In the genomic region with DNA sequence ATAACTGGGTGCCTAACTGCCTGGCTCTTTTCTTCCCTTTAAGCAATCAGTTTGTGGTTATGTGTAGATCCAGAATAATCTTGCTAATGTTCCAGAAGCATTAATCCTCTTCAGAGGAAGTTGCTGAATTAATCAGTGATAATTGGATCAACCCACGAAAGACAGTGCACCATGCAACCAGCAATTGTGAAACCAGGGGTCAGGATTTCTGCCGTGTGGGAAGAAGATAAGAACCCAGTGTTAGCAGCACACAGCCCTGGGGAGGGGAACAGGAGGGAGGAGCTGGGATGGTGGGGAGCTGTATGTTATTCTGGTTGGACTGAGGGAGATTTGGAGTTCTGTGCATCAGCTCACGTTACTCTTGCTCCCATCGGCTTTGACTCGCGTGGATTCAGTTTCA, we compare ENCODE assay signal across 24 mouse cellular contexts.
DNase-seq lines count a peak whose midpoint lies in the region; ATAC-seq lines count a peak whose summit lies in the region.
"Had no signal": no experiment of that assay in that cellular context is flagged by ENCODE, and none has a peak within 500 bp of the region (broad histone marks: within the 10 kb centered on the region; RNA-seq: fewer than 3 reads in every experiment).

No protein-coding gene starts in this region.

- no peak overlapping the region for H3K9ac ChIP-seq in embryonic facial prominence, embryonic 14.5 days (ENCODE audit: low read depth, low read length)
- H3K9ac ChIP-seq: embryonic facial prominence, embryonic 15.5 days; forebrain, embryonic 12.5 days; forebrain, embryonic 15.5 days; hindbrain, embryonic 13.5 days had no signal

- peak; percentile 25 for DNase-seq in embryonic facial prominence, embryonic 14.5 days (ENCODE audit: low spot score)
- DNase-seq in embryonic facial prominence, embryonic 10.5 days (ENCODE audit: low spot score): no peak
- peak; percentile 62 for DNase-seq in retina, postnatal 1 day
- DNase-seq in retina, embryonic 14.5 days (ENCODE audit: low spot score): no peak
- DNase-seq in gonadal fat pad, adult 2 months (ENCODE audit: low read depth): peak; percentile 16
- peak; percentile 14 for DNase-seq in retina, postnatal 7 days (ENCODE audit: low read depth, low spot score)
- no peak for DNase-seq in heart, postnatal 10 days
- DNase-seq: adrenal gland, postnatal 10 days; adrenal gland, postnatal 36 days; cerebellum, adult 18-20 months; cerebellum, adult 9-10 months; cerebellum, postnatal 14 days; gastrocnemius, postnatal 25 days; heart, postnatal 36 days had no signal

- no peak overlapping the region for H3K4me2 ChIP-seq in embryonic facial prominence, embryonic 14.5 days (ENCODE audit: low read depth, low read length)
- H3K4me2 ChIP-seq: embryonic facial prominence, embryonic 15.5 days; forebrain, embryonic 12.5 days; forebrain, embryonic 15.5 days; heart, embryonic 11.5 days; hindbrain, embryonic 13.5 days had no signal

- intact Hi-C loops in heart, postnatal 10 days (cut with DNase I): no loop called here

- no peaks in the 10 kb centered on the region for H3K27me3 ChIP-seq in embryonic facial prominence, embryonic 14.5 days (replicated peaks; ENCODE audit: control insufficient read depth, insufficient read depth, low read length)
- no peaks in the 10 kb centered on the region for H3K27me3 ChIP-seq in embryonic facial prominence, embryonic 10.5 days (replicated peaks; ENCODE audit: low read depth, poor library complexity, severe bottlenecking)
- H3K27me3 ChIP-seq: embryonic facial prominence, embryonic 15.5 days; forebrain, embryonic 12.5 days; forebrain, embryonic 15.5 days; hindbrain, embryonic 13.5 days had no signal

- no peak for ATAC-seq in embryonic facial prominence, embryonic 14.5 days (ENCODE audit: low read depth)
- ATAC-seq in megakaryocyte, adult 5-6 weeks (ENCODE audit: poor library complexity, severe bottlenecking): no peak
- ATAC-seq: CD4-positive, CD25-positive, alpha-beta regulatory T cell, adult 4 months; forebrain, embryonic 15.5 days; hindbrain, embryonic 16.5 days; intestine, postnatal 0 days had no signal

- peaks cover under 1% of the 10 kb centered on the region for H3K4me1 ChIP-seq in embryonic facial prominence, embryonic 14.5 days (ENCODE audit: control insufficient read depth, insufficient read depth, low read length)
- no peaks in the 10 kb centered on the region for H3K4me1 ChIP-seq in embryonic facial prominence, embryonic 10.5 days
- H3K4me1 ChIP-seq: forebrain, embryonic 12.5 days; forebrain, embryonic 15.5 days; hindbrain, embryonic 10.5 days; hindbrain, embryonic 13.5 days had no signal

- 37% methylated on average over 6 of the region's 6 CpGs for WGBS in embryonic facial prominence, embryonic 14.5 days
- 67% methylated on average over 6 of the region's 6 CpGs for WGBS in embryonic facial prominence, embryonic 10.5 days

- H3K9me3 ChIP-seq in embryonic facial prominence, embryonic 14.5 days (ENCODE audit: control insufficient read depth, low read length): no peaks in the 10 kb centered on the region
- H3K9me3 ChIP-seq in embryonic facial prominence, embryonic 10.5 days: no peaks in the 10 kb centered on the region
- H3K9me3 ChIP-seq: embryonic facial prominence, embryonic 15.5 days; forebrain, embryonic 12.5 days; forebrain, embryonic 15.5 days; hindbrain, embryonic 10.5 days; hindbrain, embryonic 13.5 days had no signal

- H3K36me3 ChIP-seq in embryonic facial prominence, embryonic 14.5 days (ENCODE audit: control insufficient read depth, insufficient read depth, low read length): no peaks in the 10 kb centered on the region
- no peaks in the 10 kb centered on the region for H3K36me3 ChIP-seq in embryonic facial prominence, embryonic 10.5 days (replicated peaks)
- H3K36me3 ChIP-seq: embryonic facial prominence, embryonic 15.5 days; forebrain, embryonic 12.5 days; forebrain, embryonic 15.5 days; hindbrain, embryonic 10.5 days; hindbrain, embryonic 13.5 days had no signal

- H3K4me3 ChIP-seq in embryonic facial prominence, embryonic 14.5 days (ENCODE audit: low read depth, low read length): no peak overlapping the region
- H3K4me3 ChIP-seq in embryonic facial prominence, embryonic 10.5 days: no peak overlapping the region
- H3K4me3 ChIP-seq: embryonic facial prominence, embryonic 15.5 days; forebrain, embryonic 12.5 days; forebrain, embryonic 15.5 days; hindbrain, embryonic 10.5 days; hindbrain, embryonic 13.5 days had no signal

- no peak overlapping the region for H3K27ac ChIP-seq in embryonic facial prominence, embryonic 14.5 days (replicated peaks; ENCODE audit: low read depth, low read length)
- H3K27ac ChIP-seq in embryonic facial prominence, embryonic 10.5 days (replicated peaks): no peak overlapping the region
- H3K27ac ChIP-seq: embryonic facial prominence, embryonic 15.5 days; forebrain, embryonic 12.5 days; forebrain, embryonic 15.5 days; hindbrain, embryonic 10.5 days; hindbrain, embryonic 13.5 days had no signal

Comparison
In these comparisons a context has a peak if more than half of its experiments do, and no peak if none do; other contexts are left out.
1. DNase-seq: peak in embryonic facial prominence, embryonic 14.5 days (single experiment), retina, postnatal 1 day (single experiment), gonadal fat pad, adult 2 months (single experiment) and retina, postnatal 7 days (single experiment); none in embryonic facial prominence, embryonic 10.5 days (single experiment), retina, embryonic 14.5 days (single experiment) and heart, postnatal 10 days (0 of 2).